Mouse (Mus musculus) thymus, postnatal 4 days (tissue): ENCODE data around the gene Ptges3l.
"Not testable (repeated sequence)": the region's sequence is repeated elsewhere in the genome, so short reads cannot be mapped to it uniquely, and the experiment has no call there.

Source experiments
- DNase-seq: peaks from one replicate; pipeline ENCODE4 v3.0.0; 2021

The Ptges3l gene

GRCm38 (mm10) chr11:101424925-101425813 lies at the start of gene Ptges3l, which contains the start of gene Rundc1:
Ptges3l (minus strand) TSS chr11:101425333.
Rundc1 (plus strand) TSS chr11:101425085.
- DNase-seq, result peak; percentile 100

DNA sequence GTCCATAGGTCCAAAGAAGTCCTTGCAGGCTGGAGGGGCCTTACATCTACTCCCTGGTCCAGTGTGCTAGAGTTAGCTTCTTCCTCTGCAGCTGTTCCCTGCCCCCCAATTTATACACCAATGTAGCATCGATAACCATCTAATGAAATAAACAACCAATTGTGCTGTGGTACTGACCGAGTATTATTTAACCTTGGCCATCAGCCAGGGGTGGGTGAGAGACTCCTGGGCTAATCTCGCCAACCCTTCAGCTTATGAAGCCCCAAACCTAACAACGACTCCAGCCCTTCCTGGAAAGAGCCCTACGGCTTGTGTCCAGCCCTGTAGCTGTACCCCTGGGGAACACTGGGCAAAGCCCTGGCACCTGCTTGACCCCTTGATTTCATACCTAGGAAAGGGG lies 49.2 kb upstream of the Ptges3l start:
- no peak for DNase-seq

DNA sequence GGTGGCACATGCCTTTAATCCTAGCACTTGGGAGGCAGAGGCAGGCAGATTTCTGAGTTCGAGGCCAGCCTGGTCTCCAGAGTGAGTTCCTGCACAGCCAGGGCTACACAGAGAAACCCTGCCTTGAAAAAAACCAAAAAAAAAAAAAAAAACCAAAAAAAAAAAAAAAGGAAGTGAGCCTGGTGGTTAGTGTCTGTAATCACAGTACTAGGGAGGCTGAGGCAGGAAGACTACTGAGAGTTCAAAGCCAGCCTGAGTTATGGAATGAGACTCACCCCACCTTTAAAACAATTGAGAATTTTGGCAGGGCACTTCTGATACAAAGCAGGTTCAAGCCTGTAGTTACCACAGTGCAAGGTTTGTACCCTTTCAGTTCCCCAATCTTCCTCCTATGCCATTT lies 48.6 kb upstream of the Ptges3l start:
- DNase-seq, result not testable (repeated sequence)

DNA sequence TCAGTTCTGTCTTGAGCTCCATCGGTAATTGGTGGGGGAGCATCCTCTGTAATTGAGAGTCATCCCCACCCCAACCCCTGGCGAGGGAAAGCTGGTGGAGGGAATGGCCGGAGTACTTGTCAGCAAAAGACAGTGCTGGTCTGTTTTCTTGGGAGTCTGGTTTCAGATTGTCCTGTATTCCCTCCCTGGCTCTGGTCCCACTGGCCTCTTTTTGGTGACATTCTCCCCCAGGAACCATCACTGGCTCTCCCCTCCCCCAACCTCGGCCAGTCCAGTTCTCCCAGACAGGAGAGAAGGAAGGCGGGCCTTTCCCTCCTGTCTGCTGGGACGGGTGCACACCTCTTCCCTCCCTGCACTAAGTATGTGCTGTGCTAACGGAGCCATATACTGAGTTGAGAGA lies 47.2 kb upstream of the Ptges3l start:
- no peak for DNase-seq

DNA sequence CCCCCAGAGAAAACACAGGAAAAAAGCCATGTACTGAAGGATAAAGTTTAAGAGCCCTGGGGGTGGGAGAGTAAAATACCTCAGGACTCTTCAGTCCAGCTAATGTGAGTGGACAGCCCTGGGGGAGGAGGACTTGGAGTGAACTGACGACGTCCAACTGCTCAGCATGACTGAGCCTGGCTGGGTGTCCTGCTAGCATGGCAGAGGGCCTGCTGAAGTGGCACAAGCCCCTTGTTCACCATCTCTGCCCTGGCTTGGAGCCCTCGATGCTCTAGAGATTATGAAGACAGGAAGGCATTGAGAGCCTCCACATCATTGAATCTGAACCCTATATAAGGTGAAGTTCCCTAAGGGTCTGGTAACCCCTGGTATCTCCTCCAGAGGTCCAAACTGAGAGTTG lies 46.8 kb upstream of the Ptges3l start:
- no peak for DNase-seq

- no peak for DNase-seq
Measured at GRCm38 (mm10) chr11:101470206-101470605, 45.1 kb upstream of the Ptges3l start.

DNA sequence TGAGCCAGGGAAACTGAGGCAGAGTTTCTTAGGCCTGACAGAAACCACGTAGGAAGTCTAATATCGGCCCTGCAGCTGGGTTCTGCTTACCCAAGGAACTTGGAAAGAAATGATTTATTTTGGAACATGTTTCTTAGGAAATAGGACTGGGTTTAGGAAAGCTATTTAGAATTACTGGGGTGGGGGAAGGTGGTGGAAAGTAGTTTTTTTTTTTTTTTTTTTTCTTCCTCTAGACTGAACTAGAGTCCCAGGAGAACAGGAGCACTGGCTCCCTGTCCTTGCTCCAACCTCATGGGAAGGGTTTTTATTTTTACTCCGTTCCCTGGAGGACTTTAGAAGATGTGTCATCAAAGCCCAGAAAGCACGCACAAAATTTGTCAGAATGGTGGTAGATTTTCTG lies 44.0 kb upstream of the Ptges3l start:
- DNase-seq, result no peak

DNA sequence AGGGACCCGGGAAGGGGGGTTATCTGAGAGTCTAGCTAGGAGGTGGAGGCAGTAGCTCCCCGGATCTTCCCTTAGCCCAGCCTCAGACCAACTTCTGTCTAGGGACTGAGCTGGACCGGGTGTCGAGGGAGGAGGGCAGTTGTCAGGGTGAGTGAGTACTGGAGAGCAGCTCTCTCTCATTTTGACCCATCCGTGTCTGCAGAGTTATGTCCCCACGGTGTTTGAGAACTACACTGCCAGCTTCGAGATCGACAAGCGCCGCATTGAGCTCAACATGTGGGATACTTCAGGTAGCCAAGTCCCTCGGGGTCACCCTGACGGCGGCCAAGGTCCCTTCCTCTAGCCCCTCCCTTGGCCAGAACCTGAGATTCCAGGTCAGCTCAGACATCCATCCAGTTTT lies 43.6 kb upstream of the Ptges3l start:
- DNase-seq, result no peak

DNA sequence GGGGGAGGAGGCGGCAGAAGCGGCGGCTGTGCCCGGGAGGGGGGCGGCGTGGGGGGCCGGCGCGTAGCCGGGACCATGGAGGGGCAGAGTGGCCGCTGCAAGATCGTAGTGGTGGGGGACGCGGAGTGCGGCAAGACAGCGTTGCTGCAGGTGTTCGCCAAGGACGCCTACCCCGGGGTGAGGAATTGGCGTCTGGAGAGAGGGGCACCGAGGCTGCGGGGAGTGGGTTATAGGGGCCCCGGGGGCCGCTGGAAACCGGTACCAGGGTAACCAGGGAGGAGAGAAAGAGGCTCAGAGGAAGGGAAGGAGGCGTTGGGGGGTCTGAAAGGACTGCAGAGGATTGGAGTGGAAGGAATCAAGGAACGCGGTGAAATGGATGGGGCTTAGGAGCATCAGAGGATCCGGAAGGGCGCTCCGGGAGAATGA lies 43.1 kb upstream of the Ptges3l start:
- DNase-seq, result no peak

DNA sequence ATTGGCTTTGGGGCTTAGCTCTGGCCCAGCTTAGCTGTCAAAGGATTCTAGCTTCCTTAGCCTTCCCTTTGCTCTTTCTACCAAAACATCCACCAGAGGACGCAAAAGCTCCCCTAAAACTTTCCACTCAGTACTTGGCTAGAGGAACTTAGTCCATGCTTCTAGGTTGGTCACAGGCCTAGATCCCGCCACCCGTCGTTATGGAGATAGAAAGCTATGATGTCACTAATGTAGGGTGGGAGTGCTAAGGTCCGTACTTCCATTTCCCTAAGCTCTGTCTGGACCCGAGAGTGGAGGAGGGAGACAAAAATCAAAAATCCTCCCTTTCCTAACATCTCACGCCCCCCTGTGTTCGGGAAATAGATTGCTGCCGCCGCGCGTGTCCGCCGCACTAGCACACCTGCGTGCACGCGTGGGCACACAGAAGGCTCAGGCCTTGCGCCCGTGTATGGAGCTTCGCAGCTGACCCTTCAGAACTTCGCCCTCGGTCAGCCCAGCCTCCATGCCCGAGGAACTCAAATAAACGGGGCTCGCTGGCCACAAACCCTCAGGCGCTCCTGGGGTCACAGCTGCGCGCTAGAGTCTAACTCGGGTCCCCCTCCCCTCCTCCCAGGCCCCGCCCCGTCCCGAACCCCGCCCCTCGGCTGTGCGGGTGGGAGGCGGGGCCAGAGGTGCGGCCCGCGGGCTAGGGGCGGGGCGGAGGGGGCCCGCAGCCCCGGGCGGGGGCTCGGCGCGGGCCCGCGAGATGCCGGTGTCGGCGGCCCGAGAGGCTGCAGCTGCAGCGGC lies 42.5 kb upstream of the Ptges3l start:
- peak; percentile 90 for DNase-seq

DNA sequence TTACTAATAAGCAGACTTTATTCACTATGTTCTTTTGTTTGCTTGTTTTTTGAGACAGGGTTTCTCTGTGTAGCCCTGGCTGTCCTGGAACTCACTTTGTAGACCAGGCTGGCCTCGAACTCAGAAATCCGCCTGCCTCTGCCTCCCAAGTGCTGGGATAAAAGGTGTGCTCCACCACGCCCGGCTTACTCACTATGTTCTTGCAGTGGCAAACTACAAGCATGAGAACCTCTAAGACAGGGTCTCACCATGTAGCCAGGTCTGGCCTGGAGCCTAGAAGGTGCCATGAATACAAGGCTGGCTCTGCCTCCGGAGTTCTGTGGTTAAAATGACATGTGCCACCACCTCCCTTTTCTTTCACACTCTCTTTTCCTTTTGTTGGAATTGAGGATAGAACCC lies 41.4 kb upstream of the Ptges3l start:
- DNase-seq, result not testable (repeated sequence)

GRCm38 (mm10) chr11:101465869-101466551 lies 40.9 kb upstream of the Ptges3l start, which contains the start of gene Vat1:
Vat1 (minus strand) TSS chr11:101466230.
- peak; percentile 77 for DNase-seq

DNA sequence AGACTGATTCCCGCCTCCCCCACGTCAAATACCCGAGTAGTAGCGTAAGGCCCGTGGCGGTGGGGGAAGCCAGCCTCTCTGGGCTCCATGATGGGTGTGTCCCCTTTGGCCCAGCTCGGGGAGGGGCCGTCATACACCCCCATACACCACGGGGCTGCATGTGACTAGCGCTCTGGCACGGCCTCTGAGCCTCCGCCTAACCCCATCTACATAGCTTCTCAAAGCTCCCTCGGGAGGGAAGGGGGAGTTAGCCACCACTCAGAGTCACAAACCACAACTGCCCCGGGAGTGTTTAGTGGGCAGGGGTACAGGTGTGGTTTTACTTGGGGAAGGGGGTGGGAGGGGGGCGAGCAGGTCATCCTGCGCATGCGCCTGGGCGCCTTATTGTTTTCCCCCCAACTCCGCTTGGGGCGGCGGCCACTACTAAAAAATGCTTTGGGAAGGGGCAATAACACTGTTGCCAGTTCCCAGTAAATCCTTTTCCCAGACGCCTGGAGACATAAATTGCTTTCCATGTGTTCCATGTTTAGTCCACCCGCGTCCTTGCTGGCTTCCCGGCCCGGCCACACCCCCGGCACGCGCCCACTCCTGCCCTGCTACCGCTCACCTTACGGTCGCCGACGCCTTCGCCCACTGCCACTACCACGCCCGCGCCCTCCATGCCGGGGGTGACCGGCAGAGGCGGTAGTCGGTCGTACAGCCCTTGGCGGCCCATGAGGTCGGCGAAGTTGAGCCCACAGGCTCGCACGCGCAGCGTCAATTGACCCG lies 40.2 kb upstream of the Ptges3l start:
- peak; percentile 68 for DNase-seq

- DNase-seq, result peak; percentile 54
Measured at GRCm38 (mm10) chr11:101464211-101465100, 39.3 kb upstream of the Ptges3l start, which contains the start of gene Rnd2. Rnd2 (plus strand) TSS chr11:101464999.

DNA sequence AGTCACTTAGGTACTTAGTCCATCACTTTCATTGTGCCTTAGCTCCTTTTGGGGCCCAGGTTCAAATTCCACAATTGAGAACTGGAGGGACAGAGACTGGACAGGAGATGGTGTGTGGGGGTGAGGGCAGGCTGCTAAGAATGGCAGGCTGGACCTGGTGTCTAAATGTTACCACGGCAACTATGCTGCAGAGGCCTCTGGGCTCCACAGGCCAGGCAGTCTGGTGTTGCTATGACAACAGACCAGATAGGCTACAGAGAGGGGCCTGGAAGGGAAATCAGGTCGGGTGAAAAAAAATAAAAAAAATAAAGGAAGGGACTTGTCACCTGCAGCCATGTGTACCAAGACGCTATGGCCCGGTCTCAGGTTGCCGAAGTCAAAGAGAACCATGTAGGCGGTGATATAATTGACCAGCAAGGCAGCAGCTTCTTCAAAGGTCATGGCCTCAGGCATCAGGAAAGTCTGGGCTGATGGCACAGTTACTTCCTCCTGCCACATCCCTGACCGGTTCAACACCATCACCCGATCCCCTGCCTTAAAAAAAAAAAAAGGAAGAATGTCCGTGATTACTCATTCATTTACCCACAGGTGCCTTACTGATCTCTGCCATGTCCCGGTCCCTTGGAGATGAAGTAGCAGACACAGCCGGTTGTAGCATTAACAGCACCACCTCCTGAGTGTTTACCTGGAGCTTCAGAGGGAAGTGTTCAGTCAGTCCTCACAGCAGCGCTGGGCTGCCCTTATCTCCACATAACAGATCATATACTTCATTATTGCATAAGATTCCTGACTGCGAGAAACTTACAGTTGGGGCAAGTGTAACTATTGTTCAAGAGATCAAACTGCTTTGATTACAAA lies 37.7 kb upstream of the Ptges3l start:
- no peak for DNase-seq

- no peak for DNase-seq
Measured at GRCm38 (mm10) chr11:101462141-101462540, 37.0 kb upstream of the Ptges3l start.

DNA sequence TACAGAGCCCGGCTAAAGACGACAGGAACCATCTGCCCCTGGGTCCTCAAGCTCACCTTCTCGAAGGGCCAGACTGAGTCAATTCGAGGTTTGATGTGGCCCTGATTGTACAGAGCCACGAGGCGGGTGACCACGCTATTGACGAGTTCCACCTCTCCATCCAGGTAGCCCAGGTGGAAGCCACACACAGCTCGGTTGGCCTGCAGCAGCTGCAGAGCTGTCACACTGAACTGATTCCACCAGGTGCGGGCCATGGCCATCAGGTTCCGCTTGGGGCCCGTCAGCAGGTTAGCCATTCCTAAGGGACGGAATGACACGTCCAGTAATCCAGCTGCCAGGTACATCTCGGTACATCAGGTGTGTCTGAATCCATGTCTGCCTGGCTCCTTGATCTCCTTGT lies 35.2 kb upstream of the Ptges3l start:
- no peak for DNase-seq

- no peak for DNase-seq
Measured at GRCm38 (mm10) chr11:101459716-101460115, 34.6 kb upstream of the Ptges3l start.

DNA sequence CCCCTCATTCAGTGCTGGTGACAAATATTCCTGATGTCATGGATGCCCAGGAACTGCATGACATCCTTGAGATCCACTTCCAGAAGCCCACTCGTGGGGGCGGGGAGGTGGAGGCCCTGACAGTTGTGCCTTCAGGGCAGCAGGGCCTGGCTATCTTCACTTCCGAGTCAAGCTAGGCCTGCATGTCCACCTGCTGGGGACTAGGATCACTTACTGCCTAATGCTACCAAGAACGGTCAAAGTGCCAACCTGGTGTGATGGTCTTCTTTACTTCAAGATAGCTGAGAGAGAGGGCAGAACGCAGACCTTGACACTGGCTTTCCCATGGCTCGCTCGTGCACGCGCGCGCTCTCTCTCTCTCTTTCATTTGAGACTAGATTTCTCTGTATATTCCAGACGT lies 33.1 kb upstream of the Ptges3l start:
- DNase-seq, result no peak

GRCm38 (mm10) chr11:101457631-101458030 lies 32.5 kb upstream of the Ptges3l start:
- DNase-seq, result no peak
